Mouse (Mus musculus) liver, embryonic 12.5 days (tissue): ENCODE data around the gene Pcp4l1. TPM values are rescaled to one million over a fixed set of nuclear protein-coding genes. Genes with fewer than 3 reads are reported as not detected.
A peak's percentile ranks its signal among the peaks of the same experiment; 100 is the strongest.
"Not testable (repeated sequence)": the region's sequence is repeated elsewhere in the genome, so short reads cannot be mapped to it uniquely, and the experiment has no call there.

ENCODE experiments used
- ATAC-seq: fragments of 200-750 bp; cut with Nextera tagmentation; 2 replicates; pipeline ENCODE4 v1.8.0; 2017; ENCODE audit warnings: moderate number of reproducible peaks, mild to moderate bottlenecking, moderate library complexity
- H3K27ac ChIP-seq: fragments of 300-500 bp; sonication (generic); 2 replicates; pipeline ENCODE4 v1.5.1; 2016; ENCODE audit warnings: mild to moderate bottlenecking
- H3K27me3 ChIP-seq: fragments of 300-500 bp; sonication (generic); replicated peaks from 2 replicates; pipeline ENCODE4 v1.6.1; 2016; ENCODE audit warnings: mild to moderate bottlenecking, moderate library complexity
- H3K36me3 ChIP-seq: fragments of 300-500 bp; sonication (generic); 2 replicates; pipeline ENCODE4 v1.6.1; 2016; ENCODE audit warnings: mild to moderate bottlenecking, moderate library complexity
- H3K4me1 ChIP-seq: fragments of 300-500 bp; sonication (generic); 2 replicates; pipeline ENCODE4 v1.6.1; 2016
- H3K4me2 ChIP-seq: fragments of 300-500 bp; sonication (generic); 2 replicates; pipeline ENCODE4 v1.6.1; 2016; ENCODE audit warnings: mild to moderate bottlenecking, moderate library complexity
- H3K4me3 ChIP-seq: fragments of 300-500 bp; sonication (generic); 2 replicates; pipeline ENCODE4 v1.5.1; 2016; ENCODE audit warnings: mild to moderate bottlenecking, moderate library complexity
- H3K9ac ChIP-seq: fragments of 300-500 bp; sonication (generic); 2 replicates; pipeline ENCODE4 v1.6.1; 2016; ENCODE audit warnings: mild to moderate bottlenecking, moderate library complexity
- H3K9me3 ChIP-seq: fragments of 300-500 bp; sonication (generic); replicated peaks from 2 replicates; pipeline ENCODE4 v1.6.1; 2016; ENCODE audit warnings: mild to moderate bottlenecking, moderate library complexity
- WGBS: fragments of 180-500 bp; shearing (Covaris S2); methylation state at CpG from one replicate; pipeline ENCODE4 v1.1.7; 2016; ENCODE audit not compliant: insufficient replicate concordance; 5-methylcytosine and 5-hydroxymethylcytosine counted together
- polyA plus RNA-seq: library from polyadenylated mRNA; unstranded; fragments of >200 nt; fragmentation: Nextera tagmentation; extraction: Ambion mirVana; gene quantifications from 2 replicates; pipeline ENCODE4 v1.2.1, GENCODE M21; 2016

The Pcp4l1 gene
- polyA plus RNA-seq: 1.1 and 1.2 TPM in 2 replicates

DNA sequence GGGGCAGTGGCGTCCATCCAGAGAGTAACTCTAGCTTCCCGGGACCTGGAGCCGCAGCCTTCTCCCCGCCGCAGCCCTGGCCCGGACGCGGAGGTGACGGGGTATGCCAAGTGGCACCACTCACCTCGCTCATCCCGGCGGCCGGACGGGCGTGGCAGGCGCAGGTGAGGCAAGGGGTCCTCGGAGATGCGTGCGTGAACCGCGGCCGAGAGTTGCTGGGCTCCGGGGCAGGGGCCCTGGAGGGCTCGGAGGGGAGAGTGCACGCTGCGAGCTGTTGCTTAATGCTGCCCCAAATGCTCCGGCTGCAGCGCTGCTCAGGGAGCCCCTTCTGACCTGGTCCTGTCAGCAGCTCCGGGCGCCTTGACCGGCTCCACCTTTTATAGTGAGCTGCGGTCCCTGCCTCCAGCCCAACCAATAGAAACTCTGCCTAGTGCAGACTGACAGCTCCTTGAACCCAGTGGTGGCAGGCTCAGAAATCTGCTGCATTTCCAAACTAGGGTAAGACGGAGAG, at the start of gene Pcp4l1:
Gene Pcp4l1, minus strand, starts transcription at position 382 of the 511 bp plus-strand sequence.
- no peak within 1 kb of the TSS for H3K27ac ChIP-seq
- H3K4me1 ChIP-seq: peaks cover 25% of the 10 kb centered on the region
- peak; percentile 77 for ATAC-seq
- H3K36me3 ChIP-seq: no peaks in the 10 kb centered on the region
- no peak within 1 kb of the TSS; the same call in 1 of the 2 replicates for H3K9ac ChIP-seq
- no peaks in the 10 kb centered on the region for H3K9me3 ChIP-seq
- WGBS: 3% methylated on average over 33 of the region's 33 CpGs
- peak within 1 kb of the TSS; percentile 68 for H3K4me2 ChIP-seq
- H3K27me3 ChIP-seq: peaks cover 82% of the 10 kb centered on the region
- H3K4me3 ChIP-seq: peak within 1 kb of the TSS; percentile 48

DNA sequence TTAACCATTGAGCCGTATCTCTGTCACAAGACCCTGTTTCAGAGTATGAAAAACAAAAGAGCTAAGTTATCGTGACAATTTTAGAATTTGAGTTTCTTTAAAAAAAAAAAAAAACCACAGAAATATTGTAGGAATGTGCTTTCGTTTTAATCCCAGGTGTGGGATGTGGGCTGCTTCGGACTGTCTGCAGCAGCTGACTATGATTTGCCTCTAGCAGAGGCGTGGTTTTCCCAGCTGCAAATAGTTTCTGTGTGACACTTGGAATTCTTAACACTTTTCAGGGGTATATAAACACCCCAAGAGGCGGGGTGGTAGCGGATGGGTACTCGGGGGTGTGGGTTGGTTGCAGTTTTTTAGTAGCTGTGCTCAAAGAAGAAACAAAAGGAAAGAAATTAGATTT, 49.3 kb upstream of the Pcp4l1 start:
- H3K4me2 ChIP-seq: peak overlapping the region; percentile 84
- 87% methylated on average over 8 of the region's 8 CpGs for WGBS
- H3K9ac ChIP-seq: peak overlapping the region; percentile 86; the same call in 1 of the 2 replicates
- H3K36me3 ChIP-seq: peaks cover 54% of the 10 kb centered on the region
- H3K4me3 ChIP-seq: 0 out of 2 replicates have a peak overlapping the region, but pooled peaks have one; percentile 78
- no peaks in the 10 kb centered on the region for H3K9me3 ChIP-seq
- ATAC-seq: no peak
- H3K4me1 ChIP-seq: peaks cover 46% of the 10 kb centered on the region
- H3K27ac ChIP-seq: peak overlapping the region; percentile 28; the same call in 1 of the 2 replicates
- peaks cover 14% of the 10 kb centered on the region for H3K27me3 ChIP-seq

DNA sequence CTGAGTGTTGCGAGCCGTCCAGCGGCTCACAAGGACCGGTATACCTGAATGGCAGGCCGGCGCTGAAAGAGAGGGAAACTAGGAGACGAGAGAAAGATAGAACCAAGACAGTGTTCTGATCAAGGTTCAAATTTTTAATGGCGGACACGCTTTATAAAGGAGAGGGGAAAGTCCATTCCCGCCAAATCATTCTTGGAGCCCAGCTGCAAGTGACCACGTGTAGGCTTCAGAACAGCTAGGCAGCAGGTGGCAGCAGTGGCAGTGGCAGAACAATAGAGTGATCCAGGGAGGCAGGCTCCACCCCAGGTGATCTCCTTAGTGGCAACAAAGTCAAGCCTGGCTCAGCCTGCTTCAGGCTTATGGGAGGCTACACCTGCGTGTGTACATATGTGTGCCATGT, 45.9 kb upstream of the Pcp4l1 start:
- ATAC-seq, H3K27me3 ChIP-seq, H3K27ac ChIP-seq, H3K4me3 ChIP-seq, H3K9me3 ChIP-seq, H3K9ac ChIP-seq, H3K4me2 ChIP-seq: not testable (repeated sequence)
- WGBS: 83% methylated on average over 12 of the region's 12 CpGs
- H3K36me3 ChIP-seq: peaks cover 88% of the 10 kb centered on the region
- peaks cover 34% of the 10 kb centered on the region for H3K4me1 ChIP-seq

DNA sequence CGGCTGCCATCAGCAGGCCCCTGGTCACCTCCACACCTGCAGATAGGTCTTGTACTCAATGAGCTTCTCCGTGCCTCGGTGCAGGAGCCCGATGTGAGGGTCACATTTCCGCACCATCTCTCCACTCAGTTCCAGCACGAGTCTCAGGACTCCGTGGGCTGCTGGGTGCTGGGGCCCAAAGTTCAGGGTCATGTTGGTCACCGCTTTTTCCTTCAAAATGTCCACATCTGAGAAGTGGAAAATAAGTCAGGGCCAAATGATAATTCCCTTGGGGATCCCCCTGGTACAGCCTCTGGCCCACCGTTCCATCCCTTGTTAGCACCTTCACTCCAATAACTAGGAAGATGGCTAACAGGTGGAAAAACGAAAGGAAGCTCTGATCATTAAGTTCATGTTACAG, 44.8 kb upstream of the Pcp4l1 start:
- ATAC-seq: no peak

DNA sequence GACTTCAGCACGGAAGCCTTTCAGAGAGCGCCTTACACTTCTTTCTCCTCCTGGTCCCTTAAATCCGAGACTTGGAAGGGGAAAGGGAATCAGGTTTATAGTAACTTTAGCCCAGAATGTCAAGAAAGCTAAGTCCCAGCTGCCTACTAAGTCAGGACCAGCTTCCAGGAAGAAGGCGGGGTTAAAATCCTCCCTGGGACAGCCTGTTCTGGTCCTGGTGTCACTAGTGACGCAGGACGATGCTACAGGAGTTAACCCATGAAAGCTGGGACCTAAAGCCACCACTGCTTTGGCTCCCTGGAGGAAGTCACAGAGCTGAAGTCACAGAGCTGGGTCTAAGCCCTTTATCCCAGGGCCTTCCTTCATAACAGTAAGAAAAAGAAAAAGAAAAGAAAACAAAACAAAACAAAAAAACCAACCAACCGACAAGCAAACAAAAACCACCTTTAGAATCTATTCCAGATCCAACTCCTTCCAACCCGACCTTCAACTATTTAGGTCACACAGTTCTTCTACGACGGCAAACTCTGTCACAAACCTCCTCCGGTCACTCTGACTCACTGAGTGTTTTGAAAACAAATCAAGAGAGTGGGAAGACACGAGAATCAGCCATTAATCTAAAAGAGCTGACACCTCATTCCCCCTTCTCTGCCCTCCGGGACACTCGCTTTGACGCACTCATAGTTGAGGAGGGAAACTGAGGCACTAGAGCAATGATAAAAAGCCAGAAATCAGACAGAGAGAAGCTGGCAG, 44.1 kb upstream of the Pcp4l1 start:
- Histone ChIP-seq H3K9ac (0 out of 2 replicates have a peak overlapping the region, but pooled peaks have one; percentile 5), H3K9me3 (no peaks in the 10 kb centered on the region), H3K4me1 (peaks cover 29% of the 10 kb centered on the region), H3K4me2 (no peak overlapping the region), H3K27me3 (no peaks in the 10 kb centered on the region), H3K4me3 (no peak overlapping the region), H3K36me3 (peaks cover 98% of the 10 kb centered on the region), H3K27ac (no peak overlapping the region)
- 75% methylated on average over 15 of the region's 15 CpGs for WGBS
- ATAC-seq: no peak

More for the DNA sequence above, 44.8 kb upstream of the Pcp4l1 start:
- H3K4me3 ChIP-seq: no peak overlapping the region
- no peak overlapping the region for H3K4me2 ChIP-seq
- H3K9me3 ChIP-seq: no peaks in the 10 kb centered on the region
- H3K27me3 ChIP-seq: no peaks in the 10 kb centered on the region
- H3K4me1 ChIP-seq: peaks cover 31% of the 10 kb centered on the region
- 0 out of 2 replicates have a peak overlapping the region, but pooled peaks have one; percentile 5 for H3K9ac ChIP-seq
- peaks cover 98% of the 10 kb centered on the region for H3K36me3 ChIP-seq
- no peak overlapping the region for H3K27ac ChIP-seq
- 81% methylated on average over 10 of the region's 10 CpGs for WGBS

DNA sequence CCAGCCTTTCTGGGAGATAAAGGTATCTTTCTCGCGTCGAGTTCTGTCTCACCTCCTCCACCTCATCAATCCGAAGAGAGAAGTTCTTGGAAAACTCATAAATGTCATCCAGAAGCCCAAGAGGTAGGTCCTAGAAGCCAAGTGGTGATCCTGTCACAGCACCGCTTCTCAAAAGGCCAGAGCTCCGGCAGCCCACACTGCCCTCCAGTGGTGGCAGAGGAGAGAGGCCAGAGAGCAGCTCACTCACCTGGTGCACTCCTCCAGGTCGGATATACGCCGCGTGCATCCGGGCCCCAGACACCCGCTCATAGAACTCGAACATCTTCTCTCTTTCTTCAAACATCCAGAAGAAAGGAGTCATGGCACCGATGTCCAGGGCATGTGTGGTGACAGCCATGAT, 42.4 kb upstream of the Pcp4l1 start:
- ATAC-seq: peak; percentile 43; the same call in 1 of the 2 replicates
- Histone ChIP-seq H3K27ac (no peak overlapping the region), H3K4me1 (peaks cover 37% of the 10 kb centered on the region), H3K4me2 (no peak overlapping the region), H3K27me3 (no peaks in the 10 kb centered on the region), H3K4me3 (no peak overlapping the region), H3K36me3 (peaks cover 100% of the 10 kb centered on the region), H3K9ac (no peak overlapping the region), H3K9me3 (no peaks in the 10 kb centered on the region)
- WGBS: 65% methylated on average over 14 of the region's 14 CpGs

DNA sequence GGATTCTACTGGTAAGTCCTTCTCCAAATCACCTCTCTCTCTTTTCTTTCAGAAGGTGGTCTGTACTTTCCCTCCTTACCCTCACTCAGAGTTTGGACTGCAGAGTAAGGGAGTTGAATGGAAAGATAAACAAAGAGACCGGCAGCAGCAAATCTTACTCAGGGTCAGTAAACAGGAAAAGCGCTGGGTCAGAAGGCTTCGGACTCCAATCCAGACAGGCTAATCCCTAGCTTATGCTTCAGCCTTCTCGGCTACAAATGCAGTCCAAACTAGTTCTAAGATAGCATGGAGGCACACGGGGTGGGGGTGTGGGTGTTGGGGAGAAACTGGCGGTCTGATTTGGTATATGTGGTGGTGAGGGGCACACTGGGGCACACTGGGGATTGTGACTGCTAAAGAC, 41.4 kb upstream of the Pcp4l1 start:
- H3K27me3 ChIP-seq: no peaks in the 10 kb centered on the region
- H3K9ac ChIP-seq: no peak overlapping the region
- H3K4me3 ChIP-seq: no peak overlapping the region
- 72% methylated on average over 6 of the region's 6 CpGs for WGBS
- peak overlapping the region; percentile 43 for H3K27ac ChIP-seq
- no peaks in the 10 kb centered on the region for H3K9me3 ChIP-seq
- H3K4me2 ChIP-seq: no peak overlapping the region
- no peak for ATAC-seq
- H3K36me3 ChIP-seq: peaks cover 90% of the 10 kb centered on the region
- H3K4me1 ChIP-seq: peaks cover 47% of the 10 kb centered on the region

DNA sequence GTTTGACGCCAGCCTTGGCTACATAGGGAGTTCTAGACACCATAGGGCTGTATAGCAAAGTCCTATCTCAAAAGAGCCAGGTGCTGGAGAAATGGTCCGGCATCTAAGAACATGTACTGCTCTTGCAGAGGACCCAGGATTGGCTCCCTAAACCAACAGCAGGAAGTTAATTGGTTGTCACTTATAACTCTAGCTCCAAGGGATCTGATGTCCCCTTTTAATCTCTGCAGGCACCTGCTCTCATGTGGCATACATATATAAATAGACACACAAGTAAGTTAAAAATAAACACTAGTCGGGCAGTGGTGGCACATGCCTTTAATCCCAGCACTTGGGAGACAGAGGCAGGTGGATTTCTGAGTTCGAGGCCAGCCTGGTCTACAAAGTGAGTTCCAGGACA, 39.7 kb upstream of the Pcp4l1 start:
- Histone ChIP-seq H3K36me3 (peaks cover 73% of the 10 kb centered on the region), H3K4me1 (peaks cover 57% of the 10 kb centered on the region)
- no peak for ATAC-seq

DNA sequence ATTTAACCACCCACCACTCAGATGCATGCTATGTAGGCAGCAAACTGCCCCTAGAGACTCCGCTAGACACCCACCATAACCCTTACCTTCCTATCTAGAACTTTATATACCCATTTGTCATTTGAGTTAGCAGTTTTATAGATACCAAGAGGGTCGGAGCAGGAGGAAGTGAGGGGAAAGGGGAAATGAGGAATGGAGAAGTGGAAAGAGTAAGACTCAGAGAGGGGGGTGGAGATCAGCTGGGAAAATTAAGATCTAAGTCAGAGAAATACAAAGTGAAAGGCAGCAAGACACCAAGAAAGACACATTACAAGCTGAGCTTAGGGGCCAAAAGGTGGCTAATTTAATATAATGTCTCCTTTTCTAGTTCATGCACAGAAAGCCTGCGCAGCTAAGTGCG, 38.5 kb upstream of the Pcp4l1 start:
- ATAC-seq: no peak
- Histone ChIP-seq H3K4me3 (0 out of 2 replicates have a peak overlapping the region, but pooled peaks have one; percentile 37), H3K27ac (peak overlapping the region; percentile 61; the same call in 1 of the 2 replicates), H3K27me3 (no peaks in the 10 kb centered on the region), H3K9me3 (no peaks in the 10 kb centered on the region), H3K4me2 (peak overlapping the region; percentile 35), H3K9ac (no peak overlapping the region), H3K4me1 (peaks cover 63% of the 10 kb centered on the region), H3K36me3 (peaks cover 61% of the 10 kb centered on the region)
- 61% methylated on average over 4 of the region's 4 CpGs for WGBS

More for the DNA sequence above, 39.7 kb upstream of the Pcp4l1 start:
- H3K4me3 ChIP-seq: no peak overlapping the region
- H3K27me3 ChIP-seq: no peaks in the 10 kb centered on the region
- 66% methylated on average over 4 of the region's 4 CpGs for WGBS
- H3K9ac ChIP-seq: no peak overlapping the region
- no peak overlapping the region for H3K4me2 ChIP-seq
- H3K9me3 ChIP-seq: no peaks in the 10 kb centered on the region
- no peak overlapping the region for H3K27ac ChIP-seq

DNA sequence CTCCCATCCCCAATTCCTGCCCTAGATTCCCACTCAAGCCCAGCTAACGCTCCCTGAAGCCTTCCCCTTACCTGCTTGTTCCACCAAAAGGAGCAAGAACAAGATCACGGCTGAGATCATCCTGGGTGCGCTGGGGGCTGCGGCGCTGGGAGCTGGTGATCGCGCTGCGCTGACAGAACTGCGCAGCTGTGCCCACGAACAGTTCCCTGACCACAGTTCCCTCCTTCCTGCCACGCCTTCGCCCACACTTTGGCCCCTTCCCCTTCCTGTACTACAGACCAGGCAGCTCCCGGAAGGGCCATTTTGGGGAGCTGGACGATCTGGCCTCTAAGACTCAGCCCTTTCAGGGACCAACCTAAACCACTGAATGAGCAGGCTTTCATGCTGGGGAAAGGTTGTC, 38.1 kb upstream of the Pcp4l1 start, which contains the start of gene Fcer1g:
Gene Fcer1g, minus strand, starts transcription at position 240 of the 400 bp plus-strand sequence.
- no peaks in the 10 kb centered on the region for H3K9me3 ChIP-seq
- H3K4me1 ChIP-seq: peaks cover 63% of the 10 kb centered on the region
- peak within 1 kb of the TSS; percentile 37 for H3K4me3 ChIP-seq
- peak within 1 kb of the TSS; percentile 40 for H3K9ac ChIP-seq
- peak within 1 kb of the TSS; percentile 35 for H3K4me2 ChIP-seq
- WGBS: 38% methylated on average over 14 of the region's 14 CpGs
- H3K36me3 ChIP-seq: peaks cover 56% of the 10 kb centered on the region
- ATAC-seq: no peak
- no peaks in the 10 kb centered on the region for H3K27me3 ChIP-seq
- peak within 1 kb of the TSS; percentile 61 for H3K27ac ChIP-seq

DNA sequence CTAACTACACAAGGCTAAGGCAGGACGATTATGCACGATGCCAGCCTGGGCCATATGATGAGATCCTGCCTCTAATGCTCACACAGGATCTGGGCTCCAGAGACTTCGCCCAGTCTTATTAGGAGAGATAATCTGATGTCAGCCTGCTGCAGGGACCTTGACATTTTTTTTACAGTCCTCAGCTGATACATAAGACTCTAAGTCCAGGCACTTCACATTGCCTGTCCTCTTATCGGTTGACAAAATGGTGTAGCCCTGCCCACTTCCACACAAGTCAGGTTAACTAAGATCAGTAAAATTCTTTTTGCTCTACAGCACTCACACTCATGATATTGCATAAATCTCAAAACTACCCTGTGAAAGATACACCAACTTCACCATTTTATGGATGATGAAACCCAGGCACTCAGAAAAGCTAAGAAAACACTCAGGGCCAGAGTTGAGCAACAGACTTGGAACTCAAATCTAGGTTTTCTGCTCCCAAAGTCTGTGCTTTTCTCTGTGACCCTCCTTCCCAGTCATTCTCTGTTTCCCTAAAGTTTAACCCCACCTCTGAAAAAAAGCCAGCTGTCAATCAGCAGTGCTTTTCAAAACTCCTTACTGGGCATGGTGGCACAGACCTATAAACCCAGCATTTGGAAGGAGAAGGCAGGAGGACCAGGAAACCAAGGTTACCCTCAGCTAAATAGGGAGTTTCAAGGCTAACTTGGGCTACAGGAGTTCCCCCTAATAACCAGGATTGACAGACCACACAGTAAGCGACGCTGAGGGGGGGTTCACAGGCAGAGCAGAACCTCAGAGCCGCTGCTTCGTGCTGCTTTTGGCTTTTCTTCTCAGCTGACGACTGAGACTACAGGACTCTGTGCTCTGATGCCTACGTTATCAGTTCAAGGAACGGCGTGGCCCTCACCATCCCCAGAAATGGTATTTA, 37.0 kb upstream of the Pcp4l1 start:
- Histone ChIP-seq H3K27ac (peak overlapping the region; percentile 61), H3K27me3 (no peaks in the 10 kb centered on the region), H3K4me3 (peak overlapping the region; percentile 37), H3K9me3 (no peaks in the 10 kb centered on the region), H3K36me3 (peaks cover 46% of the 10 kb centered on the region), H3K9ac (peak overlapping the region; percentile 40), H3K4me2 (peak overlapping the region; percentile 35), H3K4me1 (peaks cover 60% of the 10 kb centered on the region)
- 24% methylated on average over 12 of the region's 12 CpGs for WGBS
- peak; percentile 67 for ATAC-seq
